Mouse (Mus musculus) embryonic fibroblast, embryonic 13.5 days (primary cell): ENCODE measurements at regions not wholly inside any gene's neighbourhood (a gene's known extent, or its start where the extent isn't known, plus 50 kb on each side); places are given as distances from the start of the nearest gene placed in this dataset.

Experiments
- CTCF ChIP-seq: IDR thresholded peaks from 2 replicates; pipeline ENCODE4 v1.5.1; 2011; ENCODE audit warnings: mild to moderate bottlenecking, control low read depth, low read length, moderate library complexity, borderline replicate concordance; ENCODE audit not compliant: insufficient read depth
- POLR2A ChIP-seq: IDR thresholded peaks from 2 replicates; pipeline ENCODE4 v1.6.1; 2011; ENCODE audit warnings: low read depth, mild to moderate bottlenecking, control low read depth, low read length, moderate library complexity

DNA sequence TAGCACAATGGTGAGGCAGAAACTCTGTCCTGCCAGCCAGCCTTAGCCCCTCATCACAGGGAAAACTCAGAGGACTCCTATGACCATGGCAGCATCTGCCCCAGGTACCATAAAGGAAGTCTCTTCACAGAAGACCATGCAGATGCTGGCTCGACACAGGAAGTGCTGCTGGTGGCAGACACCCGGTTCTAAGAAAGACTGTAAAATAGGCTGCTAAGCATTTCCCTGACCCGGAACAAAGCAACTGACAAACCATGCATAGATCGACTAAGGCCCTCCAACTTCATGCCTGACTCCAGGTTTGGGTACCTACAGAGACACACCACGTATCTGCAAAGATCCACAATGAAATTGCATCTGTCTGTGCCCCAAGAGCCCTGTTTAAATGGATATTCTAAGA lies 104.7 kb downstream of the Akap11 start:
- TF ChIP-seq CTCF, result no peak
- TF ChIP-seq POLR2A, result no peak
